Mouse (Mus musculus) stomach, embryonic 15.5 days (tissue): ENCODE measurements around the gene Eif5a. TPM values are rescaled to one million over a fixed set of nuclear protein-coding genes. Genes with fewer than 3 reads are reported as not detected.
"Not testable (repeated sequence)": the region's sequence is repeated elsewhere in the genome, so short reads cannot be mapped to it uniquely, and the experiment has no call there.

ENCODE experiments used
- ATAC-seq: fragments of 200-750 bp; cut with Nextera tagmentation; 2 replicates; pipeline ENCODE4 v1.8.0; 2017; ENCODE audit warnings: low read depth, moderate number of reproducible peaks, moderate TSS enrichment; ENCODE audit not compliant: insufficient read depth, low FRiP score
- H3K27ac ChIP-seq: fragments of 300-500 bp; sonication (generic); 2 replicates; pipeline ENCODE4 v1.5.1; 2015; ENCODE audit warnings: mild to moderate bottlenecking, inconsistent platforms
- H3K27me3 ChIP-seq: fragments of 300-500 bp; sonication (generic); replicated peaks from 2 replicates; pipeline ENCODE4 v1.6.1; 2015; ENCODE audit warnings: inconsistent platforms
- H3K36me3 ChIP-seq: fragments of 300-500 bp; sonication (generic); 2 replicates; pipeline ENCODE4 v1.6.1; 2015; ENCODE audit warnings: inconsistent platforms
- H3K4me1 ChIP-seq: fragments of 300-500 bp; sonication (generic); 2 replicates; pipeline ENCODE4 v1.6.1; 2015; ENCODE audit warnings: inconsistent platforms
- H3K4me2 ChIP-seq: fragments of 300-500 bp; sonication (generic); 2 replicates; pipeline ENCODE4 v1.6.1; 2015; ENCODE audit warnings: mild to moderate bottlenecking, inconsistent platforms
- H3K4me3 ChIP-seq: fragments of 300-500 bp; sonication (generic); replicated peaks from 2 replicates; pipeline ENCODE4 v1.5.1; 2015; ENCODE audit warnings: inconsistent platforms
- H3K9ac ChIP-seq: fragments of 300-500 bp; sonication (generic); 2 replicates; pipeline ENCODE4 v1.6.1; 2015; ENCODE audit warnings: inconsistent platforms
- H3K9me3 ChIP-seq: fragments of 300-500 bp; sonication (generic); 2 replicates; pipeline ENCODE4 v1.6.1; 2016; ENCODE audit warnings: inconsistent platforms
- WGBS: fragments of 180-500 bp; shearing (Covaris S2); methylation state at CpG from one replicate; pipeline ENCODE4 v1.1.7; 2015; 5-methylcytosine and 5-hydroxymethylcytosine counted together
- polyA plus RNA-seq: library from polyadenylated mRNA; unstranded; fragments of >200 nt; fragmentation: Nextera tagmentation; extraction: Ambion mirVana; gene quantifications from 2 replicates; pipeline ENCODE4 v1.2.1, GENCODE M21; 2015

The Eif5a gene
- polyA plus RNA-seq, 1 experiment from 2014 or later = 1,597 TPM

DNA sequence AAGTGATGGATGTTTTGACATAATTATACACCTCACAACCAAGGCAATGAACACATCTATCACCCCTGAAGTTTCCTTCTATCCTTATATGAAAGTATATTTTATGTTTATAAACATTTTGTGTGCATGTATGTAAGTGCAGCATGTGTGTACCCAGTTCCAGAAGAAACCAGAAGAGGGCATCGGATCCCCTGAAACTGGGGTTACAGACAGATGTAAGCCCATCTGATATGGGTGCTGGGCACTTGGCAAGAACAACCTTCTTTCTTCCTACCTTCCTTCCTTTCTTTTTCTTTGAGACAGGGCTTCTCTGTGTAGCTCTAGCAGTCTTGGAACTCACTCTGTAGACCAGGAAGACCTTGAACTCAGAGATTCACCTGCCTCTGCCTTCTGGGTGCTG, 34.5 kb upstream of the Eif5a start:
- Histone ChIP-seq H3K4me2 (no peak overlapping the region), H3K36me3 (no peaks in the 10 kb centered on the region), H3K4me3 (no peak overlapping the region), H3K9me3 (no peaks in the 10 kb centered on the region), H3K4me1 (no peaks in the 10 kb centered on the region), H3K9ac (no peak overlapping the region), H3K27ac (no peak overlapping the region), H3K27me3 (no peaks in the 10 kb centered on the region)
- no peak for ATAC-seq
- WGBS = 66% methylated on average over 1 of the region's 1 CpGs

DNA sequence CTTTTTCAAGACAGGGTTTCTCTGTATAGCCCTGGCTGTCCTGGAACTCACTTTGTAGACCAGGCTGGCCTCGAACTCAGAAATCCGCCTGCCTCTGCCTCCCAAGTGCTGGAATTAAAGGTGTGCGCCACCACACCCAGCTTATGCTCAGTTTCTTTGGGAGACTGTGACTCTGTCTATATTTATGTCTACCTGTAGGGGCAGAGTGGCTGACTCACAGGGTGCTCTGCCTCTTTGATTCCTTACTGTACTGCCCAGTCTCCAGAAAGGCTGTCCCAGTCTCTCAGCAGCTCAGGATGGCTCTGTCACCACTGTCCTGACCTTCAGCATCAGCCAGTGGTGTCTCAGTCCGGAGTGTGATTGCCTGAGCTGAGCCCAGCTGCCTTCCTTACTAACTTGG, 33.9 kb upstream of the Eif5a start:
- not testable (repeated sequence) for H3K27ac ChIP-seq, H3K4me3 ChIP-seq, H3K9ac ChIP-seq, H3K9me3 ChIP-seq, H3K27me3 ChIP-seq, H3K36me3 ChIP-seq, H3K4me1 ChIP-seq, ATAC-seq, H3K4me2 ChIP-seq
- whole genome bisulfite sequencing = 78% methylated on average over 4 of the region's 4 CpGs

DNA sequence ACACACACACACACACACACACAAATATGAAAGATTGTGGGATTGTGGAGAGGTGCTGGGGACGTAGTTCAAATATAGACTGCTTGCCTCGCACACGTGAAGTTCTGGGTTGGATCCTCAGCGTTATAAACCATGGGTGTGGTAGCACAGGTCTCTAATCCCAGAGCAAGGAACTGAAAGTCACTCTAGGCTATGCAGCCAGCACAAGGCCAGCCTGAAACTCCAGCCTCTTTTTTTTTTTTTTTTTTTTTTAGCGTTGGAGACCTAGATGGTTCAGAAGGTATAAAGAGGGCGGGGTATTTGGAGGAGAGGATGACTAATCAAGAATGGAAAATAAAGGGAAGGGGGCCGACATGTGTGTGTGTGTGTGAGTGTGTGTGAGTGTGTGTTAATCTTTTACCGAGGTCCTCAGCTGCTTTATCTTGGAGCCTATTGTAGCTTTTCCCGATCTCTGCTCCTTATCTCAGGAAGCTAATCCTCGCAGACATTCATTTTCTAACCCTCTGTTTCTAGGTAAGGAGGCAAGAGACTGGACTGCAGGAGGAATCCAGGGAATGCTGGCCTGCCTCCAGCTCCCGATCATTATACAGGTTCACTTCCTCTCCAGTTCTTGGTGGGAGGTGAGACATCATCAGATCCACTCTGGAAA, 31.6 kb upstream of the Eif5a start:
- Histone ChIP-seq H3K4me3 (no peak overlapping the region), H3K9ac (no peak overlapping the region), H3K4me2 (no peak overlapping the region), H3K9me3 (no peaks in the 10 kb centered on the region), H3K4me1 (peaks cover 4% of the 10 kb centered on the region), H3K27me3 (no peaks in the 10 kb centered on the region), H3K36me3 (no peaks in the 10 kb centered on the region), H3K27ac (0 out of 2 replicates have a peak overlapping the region, but pooled peaks have one; percentile 40)
- 31% methylated on average over 11 of the region's 11 CpGs for WGBS
- no peak for ATAC-seq

DNA sequence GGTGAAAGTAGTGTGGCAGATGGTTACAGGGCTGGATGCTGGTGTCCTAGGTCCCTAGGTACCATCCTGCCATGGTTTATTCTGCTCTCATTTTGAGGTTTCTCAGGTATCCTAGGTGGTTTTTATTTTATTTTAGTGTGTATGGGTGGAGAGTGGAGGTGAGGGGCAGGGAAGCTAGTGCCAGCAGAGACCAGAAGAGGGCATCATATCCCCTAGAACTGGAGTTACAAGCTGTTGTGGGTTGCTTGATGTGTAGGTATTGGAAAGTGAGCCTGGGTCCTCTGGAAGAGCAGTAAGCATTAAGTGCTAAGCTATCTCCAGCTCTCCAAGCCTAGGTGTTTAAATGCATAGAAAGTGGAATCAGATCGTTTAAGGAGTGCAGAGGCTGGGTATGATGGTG, 30.5 kb upstream of the Eif5a start:
- Histone ChIP-seq H3K9me3 (no peaks in the 10 kb centered on the region), H3K4me2 (no peak overlapping the region), H3K27me3 (no peaks in the 10 kb centered on the region), H3K4me1 (peaks cover 14% of the 10 kb centered on the region), H3K9ac (no peak overlapping the region), H3K4me3 (no peak overlapping the region), H3K27ac (no peak overlapping the region), H3K36me3 (no peaks in the 10 kb centered on the region)
- no peak for ATAC-seq
- 41% methylated on average over 1 of the region's 1 CpGs for WGBS

DNA sequence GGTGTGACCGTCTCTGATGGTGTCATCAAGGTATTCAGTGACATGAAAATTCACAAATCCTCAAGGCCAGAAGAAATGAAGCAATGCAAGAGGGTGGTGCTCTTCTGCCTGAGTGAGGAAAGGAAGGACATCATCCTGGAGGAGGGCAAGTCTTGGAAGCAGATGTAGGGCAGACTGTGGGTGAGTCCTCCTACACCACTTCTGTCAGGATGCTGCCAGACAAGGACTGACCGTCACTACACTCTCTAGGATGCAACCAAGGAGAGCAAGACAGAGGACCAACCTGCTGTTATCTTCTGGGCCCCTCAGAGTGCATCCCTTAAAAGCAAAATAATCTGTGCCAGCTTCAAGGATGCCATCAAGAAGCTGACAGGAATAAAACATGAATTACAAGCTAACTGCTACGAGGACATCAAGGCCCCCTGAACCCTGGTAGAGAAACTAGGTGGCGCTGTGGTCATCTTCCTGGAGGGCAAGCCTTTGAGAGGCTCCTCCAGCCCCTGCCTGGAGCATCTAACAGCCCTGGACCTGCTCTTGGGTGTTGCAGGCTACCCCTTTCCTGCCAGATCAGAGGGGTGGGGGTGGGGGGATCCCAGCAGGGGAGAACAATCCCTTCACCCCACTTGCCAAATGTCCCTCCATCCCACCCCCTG, 29.2 kb upstream of the Eif5a start:
- Histone ChIP-seq H3K27me3 (no peaks in the 10 kb centered on the region), H3K4me3 (no peak overlapping the region), H3K9me3 (no peaks in the 10 kb centered on the region), H3K36me3 (no peaks in the 10 kb centered on the region), H3K27ac (no peak overlapping the region), H3K4me1 (peaks cover 21% of the 10 kb centered on the region), H3K4me2 (no peak overlapping the region), H3K9ac (no peak overlapping the region)
- ATAC-seq = no peak
- 41% methylated on average over 4 of the region's 4 CpGs for WGBS

DNA sequence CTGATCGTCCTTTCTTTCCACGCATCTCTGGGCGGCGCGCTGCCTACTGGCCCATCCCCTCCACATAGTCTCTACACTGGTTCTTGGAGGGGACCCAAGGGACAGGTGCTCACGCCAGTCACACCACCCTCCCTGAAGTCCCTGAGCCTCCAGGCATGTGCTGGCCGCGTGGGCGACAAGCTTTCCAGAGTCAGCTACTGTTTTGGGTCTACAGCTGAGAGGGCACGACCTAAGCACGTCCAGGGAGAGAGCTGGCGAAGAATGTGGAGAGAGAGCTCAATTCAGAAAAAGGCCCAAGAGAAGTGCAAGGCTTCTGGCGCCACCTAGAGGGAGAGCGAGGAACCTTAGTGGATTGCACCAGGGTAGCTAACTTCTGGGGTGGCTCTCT, 27.0 kb upstream of the Eif5a start:
- H3K27ac ChIP-seq = peak overlapping the region; percentile 77
- peak overlapping the region; percentile 58 for H3K4me3 ChIP-seq
- no peaks in the 10 kb centered on the region for H3K9me3 ChIP-seq
- peak; percentile 19; the same call in 1 of the 2 replicates for ATAC-seq
- H3K36me3 ChIP-seq = peaks cover 4% of the 10 kb centered on the region; the same call in 1 of the 2 replicates
- H3K9ac ChIP-seq = 0 out of 2 replicates have a peak overlapping the region, but pooled peaks have one; percentile 22
- WGBS = 0% methylated on average over 14 of the region's 14 CpGs
- H3K4me1 ChIP-seq = peaks cover 28% of the 10 kb centered on the region
- H3K27me3 ChIP-seq = no peaks in the 10 kb centered on the region
- H3K4me2 ChIP-seq = peak overlapping the region; percentile 85

DNA sequence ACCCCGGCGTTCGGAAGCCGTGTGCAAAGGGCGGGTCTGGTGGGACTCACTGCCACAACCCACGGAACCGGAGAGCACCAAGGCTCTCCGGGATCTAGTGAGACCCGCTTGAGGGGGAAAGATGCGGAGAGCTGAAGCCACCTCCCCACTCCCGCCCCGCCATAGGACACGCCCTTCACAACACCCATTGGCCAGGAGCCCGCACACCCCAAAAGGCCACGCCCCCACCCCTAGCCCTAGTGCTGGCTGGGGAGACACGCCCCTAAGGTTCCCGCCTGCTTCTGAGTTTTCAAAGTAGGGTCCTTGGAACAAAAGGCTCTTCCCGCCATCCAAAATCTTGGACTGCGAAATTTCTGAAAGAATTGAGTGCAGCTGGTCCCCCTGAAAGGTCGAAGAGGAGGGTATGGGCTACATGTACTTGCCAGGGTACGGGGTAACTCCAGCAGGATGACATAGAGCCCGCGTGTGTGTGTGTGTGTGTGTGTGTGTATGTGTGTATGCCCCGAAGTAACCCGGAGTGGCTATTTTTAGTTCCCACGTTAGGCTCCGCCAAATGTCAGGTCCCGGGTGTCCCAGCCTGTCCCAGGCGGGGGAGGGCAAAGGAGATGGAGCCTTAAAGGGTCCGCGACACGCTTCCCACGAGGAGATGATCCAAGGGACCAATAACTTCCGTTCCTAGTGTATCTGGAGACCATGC, 26.5 kb upstream of the Eif5a start, which contains the start of gene Slc2a4:
Gene Slc2a4 (minus strand): TSS at position 123 of the 697 bp plus-strand sequence.
- peaks cover 4% of the 10 kb centered on the region; the same call in 1 of the 2 replicates for H3K36me3 ChIP-seq
- peak within 1 kb of the TSS; percentile 58 for H3K4me3 ChIP-seq
- peaks cover 28% of the 10 kb centered on the region for H3K4me1 ChIP-seq
- H3K27me3 ChIP-seq = no peaks in the 10 kb centered on the region
- peak; percentile 91 for ATAC-seq
- peak within 1 kb of the TSS; percentile 90 for H3K27ac ChIP-seq
- peak within 1 kb of the TSS; percentile 85 for H3K4me2 ChIP-seq
- WGBS = under 1% methylated on average over 34 of the region's 34 CpGs
- peak within 1 kb of the TSS; percentile 37 for H3K9ac ChIP-seq
- H3K9me3 ChIP-seq = no peaks in the 10 kb centered on the region

DNA sequence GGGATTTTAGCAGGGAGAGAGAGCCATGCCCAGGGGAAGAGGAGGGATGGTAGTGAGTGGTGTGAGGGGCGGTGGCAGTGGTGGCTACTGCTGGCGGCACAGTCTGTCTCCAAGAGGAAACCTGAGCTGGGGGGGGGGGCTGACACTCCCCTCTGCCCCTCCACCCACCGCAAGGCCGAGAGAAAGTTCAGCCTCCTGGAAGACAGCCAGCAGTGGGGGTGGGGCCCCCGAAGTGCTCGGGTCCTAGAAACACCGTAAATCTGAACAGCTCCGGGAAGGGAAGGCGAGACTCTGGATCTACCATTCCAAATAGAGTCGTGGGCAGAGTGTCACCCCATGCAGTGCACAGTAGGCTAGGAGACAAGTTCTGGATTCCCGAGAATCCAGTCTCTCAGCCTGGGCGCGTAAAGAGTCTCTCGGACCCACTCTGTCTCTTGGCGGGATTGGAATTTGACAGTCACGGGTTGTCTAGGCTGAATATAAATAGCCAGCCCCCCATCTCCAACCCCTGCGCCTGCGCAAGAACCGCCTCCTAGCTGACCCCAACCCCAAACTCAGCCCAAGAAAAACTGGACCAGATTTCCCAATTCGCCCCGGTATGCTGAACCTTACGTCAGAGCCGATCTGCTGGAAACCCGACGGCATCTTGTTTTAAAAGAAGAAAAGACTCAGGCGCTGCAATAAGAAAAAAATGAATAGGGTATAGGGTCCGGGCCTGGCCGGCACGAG, 25.7 kb upstream of the Eif5a start:
- Histone ChIP-seq H3K4me3 (peak overlapping the region; percentile 58), H3K9me3 (no peaks in the 10 kb centered on the region), H3K4me1 (peaks cover 28% of the 10 kb centered on the region), H3K27me3 (no peaks in the 10 kb centered on the region), H3K36me3 (peaks cover 4% of the 10 kb centered on the region; the same call in 1 of the 2 replicates), H3K9ac (peak overlapping the region; percentile 37), H3K4me2 (peak overlapping the region; percentile 85), H3K27ac (peak overlapping the region; percentile 90)
- WGBS = 5% methylated on average over 29 of the region's 29 CpGs
- peak; percentile 19; the same call in 1 of the 2 replicates for ATAC-seq

DNA sequence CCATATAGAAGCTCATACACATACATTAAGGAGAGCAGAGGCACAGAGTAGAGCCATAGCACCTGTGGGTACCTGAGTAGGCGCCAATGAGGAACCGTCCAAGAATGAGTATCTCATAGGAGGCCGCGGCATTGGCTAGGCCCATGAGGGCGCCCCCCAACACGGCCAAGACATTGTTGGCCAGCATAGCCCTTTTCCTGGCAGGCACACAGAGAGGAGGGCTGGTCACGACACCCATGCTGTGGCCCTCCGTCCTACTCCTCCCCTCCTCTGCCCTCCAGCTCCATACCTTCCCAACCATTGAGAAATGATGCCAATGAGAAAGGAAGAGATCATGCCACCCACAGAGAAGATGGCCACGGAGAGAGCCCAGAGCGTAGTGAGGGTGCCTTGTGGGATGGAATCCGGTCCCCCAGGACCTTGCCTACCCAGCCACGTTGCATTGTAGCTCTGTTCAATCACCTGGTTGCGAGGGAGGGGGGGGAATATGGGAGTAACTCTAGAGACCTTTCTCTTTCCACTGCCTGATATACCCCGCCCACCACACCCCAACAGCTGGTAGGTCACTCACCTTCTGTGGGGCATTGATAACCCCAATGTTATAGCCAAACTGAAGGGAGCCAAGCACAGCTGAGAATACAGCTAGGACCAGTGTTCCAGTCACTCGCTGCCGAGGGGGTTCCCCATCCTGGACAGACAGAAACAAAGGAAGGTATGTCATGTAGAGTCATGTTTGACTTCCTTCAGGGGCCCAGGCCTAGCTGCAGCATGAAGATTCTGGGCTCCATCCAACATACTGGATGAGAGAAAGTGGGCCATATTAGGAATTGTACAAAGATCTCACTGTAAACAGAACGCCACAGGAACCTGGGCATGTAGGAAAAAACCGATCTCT, 24.5 kb upstream of the Eif5a start:
- WGBS = 84% methylated on average over 18 of the region's 18 CpGs
- peak; percentile 36; the same call in 1 of the 2 replicates for ATAC-seq
- peaks cover 4% of the 10 kb centered on the region; the same call in 1 of the 2 replicates for H3K36me3 ChIP-seq
- H3K9me3 ChIP-seq = no peaks in the 10 kb centered on the region
- no peak overlapping the region for H3K9ac ChIP-seq
- no peaks in the 10 kb centered on the region for H3K27me3 ChIP-seq
- H3K4me2 ChIP-seq = peak overlapping the region; percentile 85
- peak overlapping the region; percentile 90 for H3K27ac ChIP-seq
- H3K4me1 ChIP-seq = peaks cover 28% of the 10 kb centered on the region
- H3K4me3 ChIP-seq = peak overlapping the region; percentile 58

DNA sequence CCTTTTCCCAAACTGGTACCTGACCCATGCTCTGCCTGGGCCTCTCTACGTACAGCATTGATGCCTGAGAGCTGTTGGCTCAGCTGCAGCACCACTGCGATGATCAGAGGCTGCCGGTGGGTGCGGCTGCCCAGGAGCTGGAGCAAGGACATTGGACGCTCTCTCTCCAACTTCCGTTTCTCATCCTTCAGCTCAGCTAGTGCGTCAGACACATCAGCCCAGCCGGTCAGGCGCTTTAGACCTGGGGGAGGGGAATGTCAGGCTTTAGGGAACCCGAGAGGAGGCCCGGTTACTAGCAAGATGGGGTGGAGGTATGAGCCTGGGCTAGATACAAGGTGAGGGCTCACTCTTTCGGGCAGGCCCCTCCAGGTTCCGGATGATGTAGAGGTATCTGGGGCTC, 23.5 kb upstream of the Eif5a start:
- Histone ChIP-seq H3K9ac (no peak overlapping the region), H3K4me2 (0 out of 2 replicates have a peak overlapping the region, but pooled peaks have one; percentile 8), H3K9me3 (no peaks in the 10 kb centered on the region), H3K4me1 (peaks cover 28% of the 10 kb centered on the region), H3K27ac (no peak overlapping the region), H3K4me3 (no peak overlapping the region), H3K36me3 (peaks cover 4% of the 10 kb centered on the region; the same call in 1 of the 2 replicates), H3K27me3 (no peaks in the 10 kb centered on the region)
- ATAC-seq = no peak
- 66% methylated on average over 13 of the region's 13 CpGs for WGBS

DNA sequence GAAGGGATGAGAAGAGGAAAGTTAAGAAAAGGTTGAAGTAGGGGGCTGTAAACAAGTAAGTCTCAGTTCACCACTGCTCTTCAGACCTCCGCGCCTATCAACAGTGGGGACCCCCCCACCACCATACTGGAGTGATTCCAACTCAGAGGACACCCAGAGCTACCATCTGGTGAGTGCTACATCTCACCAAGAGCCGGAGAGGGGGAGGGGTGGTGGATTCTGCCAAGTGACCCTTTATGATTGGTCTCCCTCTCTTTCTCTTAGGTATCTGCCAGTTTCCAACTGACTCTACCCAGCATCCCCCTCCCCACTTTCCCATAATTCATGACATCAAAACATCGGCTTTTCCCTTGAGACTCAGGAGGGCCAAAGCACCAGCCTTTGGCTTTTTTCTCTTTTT, 19.2 kb upstream of the Eif5a start:
- Histone ChIP-seq H3K4me1 (peaks cover 27% of the 10 kb centered on the region), H3K27ac (no peak overlapping the region), H3K36me3 (peaks cover 4% of the 10 kb centered on the region; the same call in 1 of the 2 replicates), H3K9ac (no peak overlapping the region), H3K9me3 (no peaks in the 10 kb centered on the region), H3K27me3 (peaks cover 6% of the 10 kb centered on the region; the same call in 1 of the 2 replicates), H3K4me3 (no peak overlapping the region), H3K4me2 (no peak overlapping the region)
- WGBS = 80% methylated on average over 4 of the region's 4 CpGs
- ATAC-seq = no peak
